Mouse (Mus musculus): Measurements from ENCODE around the gene Arhgap35.

Arhgap35 gene

DNA sequence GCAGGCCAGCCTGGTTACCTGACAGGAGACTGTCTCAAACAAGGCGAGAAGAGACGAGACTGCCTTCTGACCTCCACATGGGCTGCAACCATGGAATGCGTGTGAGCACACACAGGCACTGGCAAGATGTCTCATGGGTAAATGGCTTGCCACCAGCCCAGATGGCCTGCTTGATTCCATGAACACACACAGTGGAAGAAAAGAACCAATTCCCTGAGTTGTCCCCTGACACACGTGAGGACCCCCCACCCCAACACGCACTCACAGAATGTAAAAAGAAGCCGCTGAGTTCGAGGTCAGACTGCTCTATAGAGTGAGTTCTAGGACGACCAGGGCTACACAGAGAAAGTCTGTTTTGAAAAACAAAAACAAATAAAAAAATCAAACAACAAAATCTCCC lies 137.2 kb downstream of the Arhgap35 start, which contains the start of gene Npas1:
Gene Npas1 (minus strand): TSS at position 101 of the 400 bp plus-strand sequence.
- in situ Hi-C loops (cut with MboI; ENCODE audit: low pct_unique_long_range_greater_than_20kb in 1 of 2, low sequenced_read_pairs in 2 of 2, unreplicated experiment in 1 of 2) = no loop called here

DNA sequence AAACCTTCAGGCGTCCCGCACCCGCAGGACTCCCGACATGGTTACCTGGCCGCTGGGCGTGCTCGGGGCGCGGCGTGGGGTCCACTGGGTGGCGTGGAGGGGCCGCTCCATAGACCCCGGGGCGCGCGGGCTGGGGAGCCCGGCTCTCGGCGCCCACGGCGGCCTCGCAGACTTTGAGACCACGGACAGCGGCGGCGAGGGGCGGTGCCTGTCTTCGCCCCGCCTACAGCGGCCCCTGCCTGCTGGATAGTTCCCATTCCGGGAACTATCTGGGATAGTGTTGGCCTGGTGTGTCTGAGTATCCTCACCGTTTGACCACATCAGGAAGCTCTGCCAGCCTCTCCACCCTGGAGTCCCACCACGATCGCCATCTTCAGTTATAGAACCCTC lies 138.2 kb downstream of the Arhgap35 start:
- in situ Hi-C loops (cut with MboI; ENCODE audit: low pct_unique_long_range_greater_than_20kb in 1 of 2, low sequenced_read_pairs in 2 of 2, unreplicated experiment in 1 of 2) = no loop called here

DNA sequence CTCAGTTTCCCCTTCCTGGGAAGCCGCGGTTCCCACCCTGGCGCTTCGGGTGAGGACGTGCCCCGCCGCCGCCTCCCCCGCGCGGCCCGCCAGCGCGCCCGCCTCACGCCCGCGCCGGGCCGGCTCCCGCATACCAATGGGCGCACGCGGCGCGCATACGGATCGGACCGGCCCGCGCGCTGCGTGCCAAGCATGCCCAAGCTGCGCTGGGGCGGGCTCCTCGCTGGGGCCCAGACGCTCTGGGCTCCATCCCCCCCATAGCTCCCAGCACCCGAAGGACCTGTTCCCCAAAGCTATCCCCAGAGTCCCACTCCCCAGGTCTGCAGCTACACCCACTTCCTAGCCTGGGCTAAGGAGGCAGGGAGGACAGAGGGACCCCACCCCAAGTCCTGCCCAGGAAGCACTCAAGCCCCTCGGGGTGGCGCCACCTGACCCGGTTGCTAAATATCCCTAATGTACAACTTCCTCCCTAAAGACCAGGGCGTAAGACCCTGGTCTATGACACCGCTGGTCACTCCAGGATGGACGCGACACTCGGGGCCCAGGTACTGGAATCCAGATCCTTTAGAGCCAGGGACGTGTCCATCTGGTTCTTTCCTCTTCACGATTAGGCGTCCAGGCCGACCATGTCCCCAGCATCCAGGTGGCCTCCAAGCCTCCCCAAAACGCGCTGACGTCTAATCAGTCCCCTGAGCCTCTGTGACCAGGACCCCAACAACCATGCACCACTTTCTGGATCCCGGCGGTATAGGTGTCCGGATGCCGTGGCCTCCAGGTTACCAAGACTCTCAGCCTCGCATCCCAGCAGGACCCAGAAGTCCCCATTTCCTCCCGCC lies 138.8 kb downstream of the Arhgap35 start:
- in situ Hi-C loops (cut with MboI; ENCODE audit: low pct_unique_long_range_greater_than_20kb in 1 of 2, low sequenced_read_pairs in 2 of 2, unreplicated experiment in 1 of 2) = no loop called here

DNA sequence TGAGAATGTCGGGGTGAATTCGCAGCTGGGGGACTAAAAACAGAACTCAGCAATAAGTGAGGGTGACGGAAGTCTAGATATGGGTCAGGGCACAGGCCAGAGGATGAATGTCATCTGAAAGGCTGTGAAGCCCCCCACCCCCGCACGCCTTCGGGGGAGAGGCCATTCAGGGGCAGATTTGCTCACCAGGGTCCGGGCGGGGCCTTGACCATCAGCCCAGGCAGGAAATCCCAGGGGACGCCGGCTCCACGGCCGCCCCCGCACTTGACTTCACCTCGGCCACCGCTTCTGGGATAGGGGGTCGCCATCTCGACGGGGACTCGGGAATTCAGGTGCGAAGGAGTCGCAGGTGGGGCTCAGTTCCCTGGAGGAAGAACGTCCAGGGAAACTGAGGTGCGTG lies 139.5 kb downstream of the Arhgap35 start:
- in situ Hi-C loops (cut with MboI; ENCODE audit: low pct_unique_long_range_greater_than_20kb in 1 of 2, low sequenced_read_pairs in 2 of 2, unreplicated experiment in 1 of 2) = no loop called here

DNA sequence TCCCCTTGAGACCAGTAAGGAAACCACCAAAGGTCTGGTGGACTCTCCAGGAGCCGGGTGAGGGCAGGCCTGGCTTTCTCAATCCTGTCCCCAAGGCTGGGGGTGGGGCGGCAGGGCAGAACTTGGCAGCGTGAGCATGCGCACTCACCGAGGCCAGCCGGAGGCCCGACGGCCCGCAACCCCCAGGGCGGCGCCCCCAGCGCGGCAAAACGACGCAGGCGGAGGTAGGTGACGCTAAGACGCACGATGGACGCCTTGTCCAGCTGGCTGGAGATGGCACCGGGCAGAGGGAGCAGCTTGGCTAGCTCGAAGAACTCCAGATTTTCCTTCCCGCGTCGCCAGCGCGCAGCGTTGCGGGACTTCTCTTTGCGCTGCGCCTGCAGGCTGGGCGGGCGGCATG lies 140.3 kb downstream of the Arhgap35 start:
- in situ Hi-C loops (cut with MboI; ENCODE audit: low pct_unique_long_range_greater_than_20kb in 1 of 2, low sequenced_read_pairs in 2 of 2, unreplicated experiment in 1 of 2) = no loop called here

DNA sequence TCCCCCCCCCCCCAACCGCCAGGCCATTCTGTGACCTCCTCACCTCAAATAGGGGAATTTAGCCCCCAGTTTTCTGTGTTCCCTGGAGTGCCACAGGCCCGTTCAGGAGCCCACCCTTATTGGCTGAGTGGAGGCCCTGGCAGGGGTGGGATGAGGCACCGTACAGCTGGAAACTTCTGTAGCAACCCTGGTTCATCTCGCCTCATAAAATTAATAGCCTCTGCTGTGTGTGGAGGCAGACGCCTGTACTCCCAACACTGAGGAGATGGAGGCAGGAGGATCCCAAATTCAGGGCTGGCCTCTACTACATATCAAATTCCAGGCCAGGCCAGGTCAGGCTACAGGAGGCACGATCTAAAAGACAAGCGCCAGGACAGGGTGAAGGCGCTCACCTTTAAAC lies 140.9 kb downstream of the Arhgap35 start:
- in situ Hi-C loops (cut with MboI; ENCODE audit: low pct_unique_long_range_greater_than_20kb in 1 of 2, low sequenced_read_pairs in 2 of 2, unreplicated experiment in 1 of 2) = no loop called here

DNA sequence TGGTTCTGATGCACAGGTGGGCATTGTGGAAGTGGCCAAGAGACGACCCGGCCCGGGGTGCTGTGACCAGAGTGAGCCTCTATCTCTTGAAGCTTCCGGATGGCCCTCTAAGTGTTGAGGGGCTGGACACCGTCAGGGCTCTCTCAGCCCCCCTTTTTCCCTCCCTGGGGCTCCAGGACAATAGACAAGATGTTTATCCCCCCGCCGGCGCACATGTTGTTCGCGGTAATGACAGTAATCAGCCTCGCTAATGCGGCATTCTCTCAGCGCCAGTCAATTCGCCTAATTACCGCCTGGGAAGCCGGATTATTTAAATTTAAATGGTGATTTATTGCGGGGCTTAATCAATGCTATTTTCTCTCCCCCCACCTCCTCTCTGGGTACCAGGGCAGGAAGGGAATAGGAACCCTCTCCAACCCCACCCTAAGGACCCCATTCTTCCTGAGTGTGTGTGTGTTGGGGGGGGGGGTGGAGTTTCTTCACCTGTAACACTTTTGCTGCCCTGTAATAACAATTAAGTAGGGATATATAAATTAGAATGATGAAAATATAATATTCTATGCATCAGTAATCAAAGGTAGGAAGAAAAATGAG lies 142.6 kb downstream of the Arhgap35 start:
- in situ Hi-C loops (cut with MboI; ENCODE audit: low pct_unique_long_range_greater_than_20kb in 1 of 2, low sequenced_read_pairs in 2 of 2, unreplicated experiment in 1 of 2) = no loop called here

DNA sequence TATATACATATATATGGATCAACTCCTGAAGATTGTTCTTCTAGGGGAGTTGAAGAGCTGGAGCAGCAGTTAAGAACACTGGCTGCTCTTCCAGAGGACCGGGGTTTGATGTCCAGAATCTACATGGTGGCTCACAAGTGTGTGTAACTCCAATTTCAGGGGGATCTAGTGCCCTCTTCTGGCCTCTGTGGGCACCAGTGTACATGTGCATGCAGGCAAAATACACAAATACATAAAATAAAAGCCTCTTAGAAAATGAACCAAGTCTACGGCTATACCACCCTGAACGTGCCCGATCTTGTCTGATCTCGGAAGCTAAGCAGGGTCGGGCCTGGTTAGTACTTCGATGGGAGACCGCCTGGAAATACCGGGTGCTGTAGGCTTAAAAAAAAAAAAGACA lies 143.2 kb downstream of the Arhgap35 start:
- in situ Hi-C loops (cut with MboI; ENCODE audit: low pct_unique_long_range_greater_than_20kb in 1 of 2, low sequenced_read_pairs in 2 of 2, unreplicated experiment in 1 of 2) = no loop called here

DNA sequence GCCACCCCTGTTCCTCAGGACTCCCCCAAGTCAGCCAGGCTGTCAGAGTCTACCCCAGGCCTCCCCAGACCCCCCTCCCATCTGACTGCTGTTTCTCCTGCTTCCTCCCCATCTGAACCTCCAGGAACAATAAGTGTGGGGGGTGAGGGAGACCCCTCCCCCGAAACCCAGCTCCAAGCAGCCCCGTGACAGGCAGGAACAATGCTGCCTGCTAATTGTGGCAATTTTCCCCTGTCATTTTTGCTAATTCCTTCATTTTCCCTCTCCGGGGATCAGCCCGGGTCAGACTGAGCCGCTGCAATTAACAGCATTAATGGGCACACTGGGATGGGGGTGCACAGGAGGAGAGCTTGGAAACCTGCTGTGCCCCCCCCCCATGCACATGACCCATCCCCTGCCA lies 146.7 kb downstream of the Arhgap35 start:
- in situ Hi-C loops (cut with MboI; ENCODE audit: low pct_unique_long_range_greater_than_20kb in 1 of 2, low sequenced_read_pairs in 2 of 2, unreplicated experiment in 1 of 2) = no loop called here

DNA sequence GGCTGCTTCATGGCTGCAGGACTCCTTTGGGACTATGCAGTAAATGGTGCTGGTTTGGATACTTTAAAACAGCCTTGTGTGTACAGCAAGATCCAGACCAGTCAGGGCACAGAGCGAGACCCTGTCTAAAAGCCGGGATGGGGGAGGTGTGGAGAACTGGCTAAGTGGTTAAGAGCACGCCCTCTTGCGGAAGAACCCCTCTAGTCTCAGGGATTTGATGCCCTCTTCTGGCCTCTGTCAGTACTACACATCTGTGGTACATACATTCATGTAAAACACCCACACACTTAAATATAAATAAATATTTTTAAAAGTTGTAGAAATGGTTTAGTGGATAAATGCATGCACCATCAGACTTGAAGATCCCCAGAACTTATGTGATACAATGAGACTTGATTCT lies 148.2 kb downstream of the Arhgap35 start:
- in situ Hi-C loops (cut with MboI; ENCODE audit: low pct_unique_long_range_greater_than_20kb in 1 of 2, low sequenced_read_pairs in 2 of 2, unreplicated experiment in 1 of 2) = no loop called here

DNA sequence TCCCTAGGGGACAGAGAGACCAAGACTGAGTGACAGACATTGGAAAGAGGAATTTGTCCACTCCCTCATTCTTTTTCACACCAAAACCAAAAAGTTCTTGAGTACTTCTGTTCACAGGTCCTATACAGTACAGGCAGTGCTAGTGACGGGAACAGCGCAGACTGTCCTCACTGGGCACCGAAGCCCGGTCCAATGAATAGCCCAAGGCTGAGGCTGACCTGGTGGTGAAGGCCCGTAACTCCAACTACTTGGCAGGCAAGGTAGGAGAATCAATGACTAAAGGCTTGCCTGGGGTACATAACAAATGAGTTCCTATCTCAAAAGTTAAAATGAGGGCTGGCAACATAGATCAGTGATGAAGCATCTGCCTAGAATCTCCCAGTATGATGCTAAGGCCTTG lies 149.2 kb downstream of the Arhgap35 start:
- in situ Hi-C loops (cut with MboI; ENCODE audit: low pct_unique_long_range_greater_than_20kb in 1 of 2, low sequenced_read_pairs in 2 of 2, unreplicated experiment in 1 of 2) = no loop called here

DNA sequence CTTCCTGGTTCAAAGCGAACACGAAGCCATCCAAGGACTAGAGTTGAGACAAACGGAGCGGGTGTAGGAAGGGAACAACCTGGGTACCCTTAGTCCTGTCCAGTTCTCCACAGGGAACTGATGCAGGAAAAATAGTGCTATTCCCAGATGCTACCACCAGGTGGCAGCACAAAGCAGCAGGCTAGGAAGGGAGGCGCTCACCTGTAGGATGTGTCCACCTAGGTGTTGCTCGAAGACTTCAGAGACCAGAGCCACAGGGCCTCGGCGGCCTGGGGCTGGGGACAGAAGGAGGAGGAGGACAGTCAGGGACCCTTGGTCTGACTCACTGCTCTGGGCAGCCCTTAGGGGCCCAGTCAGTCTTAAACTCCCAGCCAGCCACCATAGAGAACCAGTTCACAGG lies 149.6 kb downstream of the Arhgap35 start:
- in situ Hi-C loops (cut with MboI; ENCODE audit: low pct_unique_long_range_greater_than_20kb in 1 of 2, low sequenced_read_pairs in 2 of 2, unreplicated experiment in 1 of 2) = no loop called here

DNA sequence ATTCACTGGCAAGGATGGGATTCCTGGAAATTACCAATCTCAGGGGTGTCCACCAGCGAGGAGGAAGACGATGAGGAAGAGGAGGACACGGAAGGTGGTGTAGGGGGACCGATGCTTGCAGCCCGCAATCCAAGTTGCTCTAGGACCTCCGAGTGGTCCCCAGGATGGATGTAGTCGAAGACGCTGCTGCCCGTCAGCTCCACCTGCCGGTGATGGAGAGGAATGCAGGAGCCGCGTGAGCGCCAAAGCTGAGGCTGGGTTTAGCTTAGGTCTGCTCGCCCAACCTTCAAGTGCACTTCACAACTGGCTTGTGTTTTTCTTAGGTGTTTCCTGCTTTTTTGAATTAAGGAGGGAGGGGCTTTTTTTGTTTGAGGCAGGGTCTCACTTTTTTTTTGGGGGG lies 151.6 kb downstream of the Arhgap35 start:
- in situ Hi-C loops (cut with MboI; ENCODE audit: low pct_unique_long_range_greater_than_20kb in 1 of 2, low sequenced_read_pairs in 2 of 2, unreplicated experiment in 1 of 2) = no loop called here

DNA sequence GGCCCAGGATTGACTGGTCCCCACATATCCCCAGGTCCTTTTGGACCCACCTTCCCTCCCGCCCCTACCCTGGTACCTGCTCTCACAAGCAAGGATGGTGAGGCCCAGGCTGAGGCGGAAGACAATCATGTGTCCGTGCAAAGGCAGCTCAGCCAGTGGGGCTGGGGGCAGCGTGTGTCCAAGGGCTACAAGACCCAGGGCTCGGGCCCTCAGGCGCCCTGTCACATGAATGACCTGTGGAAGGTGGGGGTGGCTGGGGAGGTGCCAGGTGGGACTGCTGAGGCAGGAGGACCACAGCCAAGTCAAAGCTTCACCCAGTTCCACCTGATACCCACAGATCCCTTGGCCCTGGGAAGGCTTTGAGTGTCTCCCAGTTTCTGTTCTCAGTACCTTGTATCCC lies 153.1 kb downstream of the Arhgap35 start:
- in situ Hi-C loops (cut with MboI; ENCODE audit: low pct_unique_long_range_greater_than_20kb in 1 of 2, low sequenced_read_pairs in 2 of 2, unreplicated experiment in 1 of 2) = no loop called here

DNA sequence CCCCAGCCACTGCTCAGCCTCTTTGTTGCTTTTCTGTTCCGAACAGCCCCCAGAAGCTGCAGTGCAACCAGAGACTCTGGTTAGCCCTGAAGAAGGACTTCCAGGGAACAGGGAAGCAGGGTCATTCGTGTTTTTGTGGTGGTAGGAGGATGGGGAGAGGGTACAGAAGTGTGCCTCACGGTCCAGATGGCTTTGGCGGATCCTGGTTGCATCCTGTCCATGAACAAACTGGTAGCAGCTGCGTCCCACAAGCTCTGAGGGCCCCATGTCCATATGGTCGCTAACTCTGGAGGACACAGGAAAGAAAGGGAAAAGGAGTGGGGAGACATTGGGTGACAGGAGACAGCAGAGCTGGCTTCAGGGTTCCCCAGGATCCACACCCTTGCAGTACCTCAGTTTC lies 153.6 kb downstream of the Arhgap35 start:
- in situ Hi-C loops (cut with MboI; ENCODE audit: low pct_unique_long_range_greater_than_20kb in 1 of 2, low sequenced_read_pairs in 2 of 2, unreplicated experiment in 1 of 2) = no loop called here

DNA sequence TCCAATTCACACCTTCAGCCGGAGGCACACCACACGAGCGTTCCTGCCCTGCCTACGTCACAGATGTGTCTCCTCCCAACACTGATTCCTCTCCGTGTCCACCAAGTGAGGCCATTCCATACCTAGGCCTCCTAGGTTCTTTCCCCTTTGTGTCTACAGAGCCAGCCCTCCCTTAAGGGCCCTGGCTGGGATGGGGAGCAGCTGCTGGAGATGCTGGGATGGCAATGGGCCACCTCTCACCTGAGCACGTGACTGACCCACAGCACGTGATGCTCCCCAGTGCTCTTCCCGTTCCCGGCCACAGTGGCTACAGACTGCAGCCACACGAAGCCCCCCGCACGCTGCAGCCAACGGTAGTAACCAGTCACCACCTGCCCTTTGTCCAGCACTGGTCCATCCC lies 154.2 kb downstream of the Arhgap35 start:
- in situ Hi-C loops (cut with MboI; ENCODE audit: low pct_unique_long_range_greater_than_20kb in 1 of 2, low sequenced_read_pairs in 2 of 2, unreplicated experiment in 1 of 2) = no loop called here

DNA sequence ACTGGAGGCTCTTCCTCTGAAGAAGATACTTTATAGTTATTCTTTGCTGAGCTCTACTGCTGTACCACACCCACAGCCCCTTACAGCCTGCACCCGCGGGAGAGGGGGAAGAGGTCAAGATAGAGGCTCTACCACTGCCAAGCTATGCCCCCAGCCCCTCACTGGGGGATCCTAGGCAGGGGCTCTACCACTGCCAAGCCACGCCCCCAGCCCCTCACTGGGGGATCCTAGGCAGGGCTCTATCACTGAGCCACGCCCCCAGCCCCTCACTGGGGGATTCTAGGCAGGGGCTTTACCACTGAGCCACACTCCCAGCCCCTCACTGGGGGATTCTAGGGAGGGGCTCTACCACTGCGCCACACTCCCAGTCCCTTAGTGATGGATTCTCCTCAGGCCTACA lies 158.5 kb downstream of the Arhgap35 start:
- in situ Hi-C loops (cut with MboI; ENCODE audit: low pct_unique_long_range_greater_than_20kb in 1 of 2, low sequenced_read_pairs in 2 of 2, unreplicated experiment in 1 of 2) = loop anchor here in 1 of 2 experiments (5.0 kb wide), 1 partner anchor 49 kb away; no protein-coding TSS in a partner anchor

DNA sequence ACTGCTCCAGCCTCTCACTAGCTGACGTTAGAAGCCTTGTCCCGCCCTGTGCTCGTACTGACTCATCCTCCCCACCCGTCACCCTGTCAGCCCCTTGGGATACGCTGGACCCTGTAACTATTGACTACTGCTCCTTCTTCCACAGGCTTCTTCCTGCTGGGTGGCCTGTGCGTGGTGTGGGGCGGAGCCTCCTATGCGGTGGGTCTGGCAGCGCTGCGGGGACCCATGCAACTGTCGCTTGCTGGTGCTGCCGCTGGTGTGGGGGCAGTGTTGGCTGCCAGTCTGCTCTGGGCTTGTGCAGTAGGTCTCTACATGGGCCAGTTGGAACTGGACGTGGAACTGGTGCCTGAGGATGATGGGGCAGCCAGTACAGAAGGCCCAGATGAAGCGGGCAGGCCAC lies 159.8 kb downstream of the Arhgap35 start:
- in situ Hi-C loops (cut with MboI; ENCODE audit: low pct_unique_long_range_greater_than_20kb in 1 of 2, low sequenced_read_pairs in 2 of 2, unreplicated experiment in 1 of 2) = loop anchor here in 1 of 2 experiments (5.0 kb wide), 1 partner anchor 48 kb away; no protein-coding TSS in a partner anchor

DNA sequence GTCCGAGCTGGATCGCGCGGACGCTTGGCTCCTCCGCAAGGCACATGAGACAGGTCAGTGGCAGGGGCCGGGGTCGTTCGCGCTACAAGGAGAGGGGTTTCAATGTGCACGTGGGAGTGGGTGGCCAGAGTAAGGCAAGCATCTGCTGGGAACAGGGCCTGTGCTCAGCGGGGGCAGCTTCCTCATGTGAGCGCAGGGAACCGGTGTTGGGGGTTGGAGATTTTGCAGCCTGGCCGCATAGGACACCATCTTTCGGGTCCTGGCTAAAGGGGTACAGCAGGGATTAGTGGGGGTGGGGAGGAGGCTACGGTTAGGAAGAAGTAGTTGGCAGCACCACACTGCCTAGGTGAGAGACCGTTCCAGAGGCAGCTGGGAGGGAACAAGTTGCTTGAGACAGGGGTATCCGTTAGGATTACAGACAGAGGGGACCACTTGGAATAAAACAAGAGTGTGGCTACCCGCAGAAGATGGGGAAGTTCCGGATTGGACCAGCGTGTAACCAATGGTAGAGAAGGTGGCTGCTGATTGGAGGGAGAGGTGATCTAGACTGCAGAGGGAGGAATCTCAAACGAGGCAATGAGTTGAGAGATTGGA lies 161.6 kb downstream of the Arhgap35 start:
- in situ Hi-C loops (cut with MboI; ENCODE audit: low pct_unique_long_range_greater_than_20kb in 1 of 2, low sequenced_read_pairs in 2 of 2, unreplicated experiment in 1 of 2) = no loop called here

All from mouse embryonic stem cell (cell line).